Mouse (Mus musculus): ENCODE data around the gene Vsx1. TPM values are rescaled to one million over a fixed set of nuclear protein-coding genes. Genes with fewer than 3 reads are reported as not detected.
A peak's percentile ranks its signal among the peaks of the same experiment; 100 is the strongest.

Vsx1 gene
- polyA plus RNA-seq, 1 experiment from 2014 or later = not detected

- H3K27me3 ChIP-seq (replicated peaks) = no peaks in the 10 kb centered on the region
- H3K4me2 ChIP-seq = peak overlapping the region; percentile 95
- peak overlapping the region; percentile 94 for H3K27ac ChIP-seq
- H3K9ac ChIP-seq = peak overlapping the region; percentile 60
- peak; percentile 77 for ATAC-seq
- peak overlapping the region; percentile 82 for H3K4me3 ChIP-seq
- 9% methylated on average over 10 of the region's 10 CpGs for WGBS (ENCODE audit: insufficient replicate concordance)
- no peaks in the 10 kb centered on the region for H3K9me3 ChIP-seq (replicated peaks)
- H3K36me3 ChIP-seq = peaks cover 18% of the 10 kb centered on the region
- peaks cover 83% of the 10 kb centered on the region for H3K4me1 ChIP-seq
Observed at GRCm38 (mm10) chr2:150665534-150666451, 23.4 kb downstream of the Vsx1 start.

GRCm38 (mm10) chr2:150665006-150665405, 24.2 kb downstream of the Vsx1 start:
- Histone ChIP-seq H3K4me3 (peak overlapping the region; percentile 82), H3K27me3 (replicated peaks) (no peaks in the 10 kb centered on the region), H3K4me2 (peak overlapping the region; percentile 95), H3K27ac (peak overlapping the region; percentile 94), H3K4me1 (peaks cover 75% of the 10 kb centered on the region), H3K9ac (peak overlapping the region; percentile 60), H3K9me3 (replicated peaks) (no peaks in the 10 kb centered on the region), H3K36me3 (peaks cover 25% of the 10 kb centered on the region)
- no peak for ATAC-seq
- WGBS (ENCODE audit: insufficient replicate concordance) = 11% methylated on average over 2 of the region's 2 CpGs

GRCm38 (mm10) chr2:150664152-150664920, 24.8 kb downstream of the Vsx1 start:
- Histone ChIP-seq H3K9me3 (replicated peaks) (no peaks in the 10 kb centered on the region), H3K4me3 (peak overlapping the region; percentile 82), H3K4me2 (peak overlapping the region; percentile 95), H3K4me1 (peaks cover 68% of the 10 kb centered on the region), H3K27me3 (replicated peaks) (no peaks in the 10 kb centered on the region), H3K27ac (peak overlapping the region; percentile 94), H3K9ac (peak overlapping the region; percentile 60), H3K36me3 (peaks cover 32% of the 10 kb centered on the region)
- WGBS (ENCODE audit: insufficient replicate concordance) = 49% methylated on average over 5 of the region's 5 CpGs
- peak; percentile 25; the same call in 1 of the 2 replicates for ATAC-seq

GRCm38 (mm10) chr2:150663255-150663654, 25.9 kb downstream of the Vsx1 start:
- H3K36me3 ChIP-seq = peaks cover 43% of the 10 kb centered on the region
- no peak overlapping the region for H3K4me3 ChIP-seq
- 71% methylated on average over 9 of the region's 9 CpGs for WGBS (ENCODE audit: insufficient replicate concordance)
- H3K4me2 ChIP-seq = peak overlapping the region; percentile 95
- H3K4me1 ChIP-seq = peaks cover 57% of the 10 kb centered on the region
- no peaks in the 10 kb centered on the region for H3K9me3 ChIP-seq (replicated peaks)
- no peak overlapping the region for H3K9ac ChIP-seq
- no peaks in the 10 kb centered on the region for H3K27me3 ChIP-seq (replicated peaks)
- no peak for ATAC-seq
- peak overlapping the region; percentile 94 for H3K27ac ChIP-seq

GRCm38 (mm10) chr2:150662007-150662406, 27.2 kb downstream of the Vsx1 start:
- Histone ChIP-seq H3K9ac (no peak overlapping the region), H3K27me3 (replicated peaks) (no peaks in the 10 kb centered on the region), H3K36me3 (peaks cover 55% of the 10 kb centered on the region), H3K9me3 (replicated peaks) (no peaks in the 10 kb centered on the region), H3K27ac (peak overlapping the region; percentile 32), H3K4me2 (no peak overlapping the region), H3K4me3 (no peak overlapping the region), H3K4me1 (peaks cover 53% of the 10 kb centered on the region)
- 86% methylated on average over 2 of the region's 2 CpGs for WGBS (ENCODE audit: insufficient replicate concordance)
- ATAC-seq = no peak

GRCm38 (mm10) chr2:150660668-150661451, 28.3 kb downstream of the Vsx1 start:
- Histone ChIP-seq H3K9ac (no peak overlapping the region), H3K4me2 (no peak overlapping the region), H3K4me1 (peaks cover 43% of the 10 kb centered on the region), H3K36me3 (peaks cover 67% of the 10 kb centered on the region), H3K4me3 (no peak overlapping the region), H3K9me3 (replicated peaks) (no peaks in the 10 kb centered on the region), H3K27ac (0 out of 2 replicates have a peak overlapping the region, but pooled peaks have one; percentile 2), H3K27me3 (replicated peaks) (no peaks in the 10 kb centered on the region)
- 83% methylated on average over 5 of the region's 5 CpGs for WGBS (ENCODE audit: insufficient replicate concordance)
- no peak for ATAC-seq

- no peaks in the 10 kb centered on the region for H3K9me3 ChIP-seq (replicated peaks)
- H3K27ac ChIP-seq = no peak overlapping the region
- ATAC-seq = no peak
- peaks cover 34% of the 10 kb centered on the region for H3K4me1 ChIP-seq
- peaks cover 74% of the 10 kb centered on the region for H3K36me3 ChIP-seq
- H3K4me3 ChIP-seq = no peak overlapping the region
- no peaks in the 10 kb centered on the region for H3K27me3 ChIP-seq (replicated peaks)
- no peak overlapping the region for H3K9ac ChIP-seq
- WGBS (ENCODE audit: insufficient replicate concordance) = 53% methylated on average over 4 of the region's 4 CpGs
- no peak overlapping the region for H3K4me2 ChIP-seq
Observed at GRCm38 (mm10) chr2:150660049-150660448, 29.1 kb downstream of the Vsx1 start.

GRCm38 (mm10) chr2:150656975-150657768, 32.0 kb downstream of the Vsx1 start:
- Histone ChIP-seq H3K4me3 (no peak overlapping the region), H3K4me1 (peaks cover 17% of the 10 kb centered on the region), H3K27ac (peak overlapping the region; percentile 58), H3K9me3 (replicated peaks) (no peaks in the 10 kb centered on the region), H3K36me3 (peaks cover 89% of the 10 kb centered on the region), H3K9ac (no peak overlapping the region), H3K4me2 (no peak overlapping the region), H3K27me3 (replicated peaks) (no peaks in the 10 kb centered on the region)
- WGBS (ENCODE audit: insufficient replicate concordance) = 72% methylated on average over 8 of the region's 8 CpGs
- ATAC-seq = peak; percentile 61

- H3K27ac ChIP-seq = peak overlapping the region; percentile 58
Observed at GRCm38 (mm10) chr2:150656112-150656511, 33.0 kb downstream of the Vsx1 start.

GRCm38 (mm10) chr2:150655290-150655689, 33.9 kb downstream of the Vsx1 start:
- WGBS (ENCODE audit: insufficient replicate concordance) = 72% methylated on average over 6 of the region's 6 CpGs
- H3K36me3 ChIP-seq = peaks cover 80% of the 10 kb centered on the region
- no peaks in the 10 kb centered on the region for H3K9me3 ChIP-seq (replicated peaks)
- H3K4me2 ChIP-seq = no peak overlapping the region
- no peak for ATAC-seq
- no peak overlapping the region for H3K4me3 ChIP-seq
- peaks cover 29% of the 10 kb centered on the region for H3K4me1 ChIP-seq
- no peak overlapping the region for H3K27ac ChIP-seq
- H3K9ac ChIP-seq = no peak overlapping the region
- no peaks in the 10 kb centered on the region for H3K27me3 ChIP-seq (replicated peaks)

More at GRCm38 (mm10) chr2:150656112-150656511, 33.0 kb downstream of the Vsx1 start:
- H3K4me1 ChIP-seq = peaks cover 20% of the 10 kb centered on the region
- ATAC-seq = no peak
- H3K4me3 ChIP-seq = no peak overlapping the region
- H3K9ac ChIP-seq = no peak overlapping the region
- H3K9me3 ChIP-seq (replicated peaks) = no peaks in the 10 kb centered on the region
- peaks cover 84% of the 10 kb centered on the region for H3K36me3 ChIP-seq
- no peak overlapping the region for H3K4me2 ChIP-seq
- H3K27me3 ChIP-seq (replicated peaks) = no peaks in the 10 kb centered on the region
- 84% methylated on average over 3 of the region's 3 CpGs for WGBS (ENCODE audit: insufficient replicate concordance)

- Histone ChIP-seq H3K9ac (no peak overlapping the region), H3K4me3 (no peak overlapping the region), H3K4me2 (no peak overlapping the region), H3K9me3 (replicated peaks) (no peaks in the 10 kb centered on the region), H3K27me3 (replicated peaks) (no peaks in the 10 kb centered on the region), H3K4me1 (peaks cover 33% of the 10 kb centered on the region), H3K27ac (no peak overlapping the region), H3K36me3 (peaks cover 76% of the 10 kb centered on the region)
- ATAC-seq = no peak
- whole genome bisulfite sequencing (ENCODE audit: insufficient replicate concordance) = 75% methylated on average over 2 of the region's 2 CpGs
Observed at GRCm38 (mm10) chr2:150654814-150655213, 34.3 kb downstream of the Vsx1 start.

Data from liver, embryonic 12.5 days (tissue).